Mouse (Mus musculus) G1E (cell line): Measurements from ENCODE around the gene Cmip.

Experiments used
- CTCF ChIP-seq: IDR thresholded peaks from 2 replicates; pipeline ENCODE4 v1.5.1; 2012; ENCODE audit warnings: low read depth, low read length, inconsistent platforms, mixed read lengths
- GATA1 ChIP-seq: IDR thresholded peaks from 2 replicates; pipeline ENCODE4 v1.6.1; 2012; ENCODE audit warnings: borderline replicate concordance, low read length, inconsistent platforms, mixed read lengths
- POLR2AphosphoS5 ChIP-seq: IDR thresholded peaks from 2 replicates; pipeline ENCODE4 v1.6.1; 2012; ENCODE audit warnings: low read depth, low read length, inconsistent platforms; ENCODE audit not compliant: insufficient replicate concordance

GRCm38 (mm10) chr8:117306756-117307155, 49.9 kb downstream of the Cmip start:
- TF ChIP-seq CTCF = no peak
- no peak for TF ChIP-seq GATA1
- TF ChIP-seq POLR2AphosphoS5 = no peak
